Mouse (Mus musculus): Measurements from ENCODE around the gene N4bp2.

Gene N4bp2

DNA sequence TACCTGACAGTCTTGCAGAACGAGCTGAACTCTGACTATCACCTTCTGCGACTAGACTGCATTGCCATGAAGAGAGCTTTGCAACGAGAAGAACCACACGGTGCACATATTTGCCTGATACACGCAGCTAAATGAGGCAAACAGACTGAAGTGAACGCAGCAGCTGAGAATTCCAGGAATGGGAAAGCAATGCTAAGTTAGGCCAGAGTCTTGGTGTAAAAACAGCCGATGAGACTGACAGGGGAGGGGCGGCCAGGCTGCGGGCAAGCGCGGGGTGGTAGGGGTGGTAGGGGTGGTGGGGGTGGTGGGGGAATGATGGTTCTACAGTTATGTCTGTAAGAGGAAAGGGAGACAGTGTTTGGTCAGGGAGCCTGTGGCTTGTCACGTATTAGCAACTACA lies 95.6 kb downstream of the N4bp2 start:
- in situ Hi-C loops (cut with MboI; ENCODE audit: unreplicated experiment in 2 of 2), result loop anchor here in 1 of 2 experiments (5.0 to 10.0 kb wide), 2 partner anchors 344 to 367 kb away; partner anchors contain the start of gene Gm43552

DNA sequence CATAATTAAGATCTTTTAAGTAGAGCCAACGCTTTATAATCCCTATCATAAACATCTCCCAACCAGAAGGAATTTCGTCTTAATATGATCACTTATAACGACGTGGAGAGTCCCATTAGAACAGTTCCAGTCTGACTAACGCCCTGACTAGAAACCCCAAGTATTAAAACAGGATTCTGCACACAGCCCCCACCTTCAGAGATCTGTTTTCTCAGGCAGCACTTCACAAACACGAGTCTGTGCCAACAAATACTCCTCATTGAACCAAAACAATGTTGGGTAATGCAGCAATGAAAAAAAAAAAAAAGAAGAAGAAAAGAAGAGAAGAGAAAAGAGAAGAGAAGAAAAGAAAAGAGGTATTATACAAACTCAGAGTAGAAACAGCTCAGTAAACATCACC lies 96.1 kb downstream of the N4bp2 start:
- in situ Hi-C loops (cut with MboI; ENCODE audit: unreplicated experiment in 2 of 2), result loop anchor here in 1 of 2 experiments (5.0 to 10.0 kb wide), 2 partner anchors 345 to 367 kb away; partner anchors contain the start of gene Gm43552

- in situ Hi-C loops (cut with MboI; ENCODE audit: unreplicated experiment in 2 of 2), result loop anchor here in 1 of 2 experiments (5.0 kb wide), 2 partner anchors 37 to 72 kb away; partner anchors contain the start of gene Chrna9
These were observed 97.1 kb downstream of the N4bp2 start for GRCm38 (mm10) chr5:65860281-65861000.

DNA sequence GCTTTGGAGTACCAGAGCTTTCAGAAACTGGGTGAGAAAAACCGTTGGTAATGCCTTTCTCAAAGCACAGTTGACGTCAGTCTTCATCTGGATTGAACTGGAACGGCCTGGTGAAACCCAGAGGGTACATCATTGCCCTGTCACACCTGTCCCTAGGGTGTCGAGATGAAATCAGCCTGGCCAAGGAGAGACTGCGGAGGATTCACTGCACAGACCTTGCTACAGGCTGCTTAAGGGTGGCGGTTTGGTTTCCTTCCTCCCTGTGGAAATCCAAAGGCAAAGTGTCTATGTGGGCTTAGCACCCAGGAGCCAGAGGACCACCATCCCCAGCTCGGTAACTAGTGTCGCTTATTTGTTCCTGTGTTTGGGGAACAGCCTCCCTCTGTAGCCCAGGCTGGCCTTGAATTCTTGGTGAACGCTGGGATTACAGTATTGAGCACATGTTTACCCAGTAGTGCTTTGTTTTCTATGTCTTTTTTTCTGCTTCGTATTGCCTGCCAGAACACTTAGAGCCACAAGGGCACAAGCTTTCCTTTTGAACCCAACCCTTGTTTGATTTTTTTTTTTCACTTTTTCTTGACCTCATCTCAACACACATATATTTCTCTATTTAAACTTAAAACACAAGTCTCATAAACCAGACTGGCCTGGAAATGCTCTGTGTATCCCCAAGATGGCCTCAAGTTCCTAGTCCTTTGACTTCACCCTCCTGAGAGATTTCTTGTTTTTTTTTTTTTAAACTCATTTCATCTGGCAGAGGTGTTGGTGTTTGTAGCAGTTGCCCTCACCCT lies 98.0 kb downstream of the N4bp2 start, which contains the start of gene Rhoh:
TSS of gene Rhoh (plus strand) at position 60 of the 791 bp plus-strand sequence.
- in situ Hi-C loops (cut with MboI; ENCODE audit: unreplicated experiment in 2 of 2), result loop anchor here in 1 of 2 experiments (5.0 kb wide), 2 partner anchors 36 to 71 kb away; partner anchors contain the start of gene Chrna9

DNA sequence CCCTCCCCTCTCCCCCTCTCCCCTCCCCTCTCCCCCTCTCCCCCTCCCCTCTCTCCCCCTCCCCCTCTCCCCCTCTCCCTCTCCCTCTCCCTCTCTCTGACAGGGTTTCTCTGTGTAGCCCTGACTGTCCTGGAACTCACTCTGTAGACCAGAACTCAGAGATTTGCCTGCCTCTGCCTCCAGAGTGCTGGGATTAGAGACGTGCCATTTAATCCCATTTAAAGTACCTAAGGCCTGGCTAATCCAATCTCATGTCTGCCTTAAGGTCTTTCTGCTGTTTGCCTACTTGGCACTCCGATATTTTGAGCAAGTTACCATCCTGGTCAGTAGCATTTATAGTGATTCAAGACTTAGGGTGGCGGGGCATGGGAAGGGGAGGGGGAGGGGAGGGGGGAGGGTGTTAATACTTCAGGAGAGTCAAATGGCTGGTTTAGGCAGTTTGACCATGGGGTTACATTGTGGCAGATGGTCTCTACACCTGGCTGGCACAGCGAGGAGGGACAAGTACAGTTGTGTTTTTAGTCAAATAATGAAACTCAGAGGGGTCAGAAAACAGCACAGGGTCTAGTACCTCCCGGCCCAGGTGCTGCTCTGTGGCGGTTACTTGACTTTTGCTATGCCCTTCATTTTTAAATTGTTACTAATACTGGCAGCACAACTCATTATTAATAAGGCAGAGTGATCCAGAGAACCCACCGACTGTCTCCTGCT lies 99.1 kb downstream of the N4bp2 start:
- in situ Hi-C loops (cut with MboI; ENCODE audit: unreplicated experiment in 2 of 2), result loop anchor here in 1 of 2 experiments (5.0 kb wide), 2 partner anchors 35 to 70 kb away; partner anchors contain the start of gene Chrna9

- in situ Hi-C loops (cut with MboI; ENCODE audit: unreplicated experiment in 2 of 2), result loop anchor here in 1 of 2 experiments (5.0 kb wide), 2 partner anchors 34 to 69 kb away; partner anchors contain the start of gene Chrna9
These were observed 100.0 kb downstream of the N4bp2 start for GRCm38 (mm10) chr5:65863349-65863749.

DNA sequence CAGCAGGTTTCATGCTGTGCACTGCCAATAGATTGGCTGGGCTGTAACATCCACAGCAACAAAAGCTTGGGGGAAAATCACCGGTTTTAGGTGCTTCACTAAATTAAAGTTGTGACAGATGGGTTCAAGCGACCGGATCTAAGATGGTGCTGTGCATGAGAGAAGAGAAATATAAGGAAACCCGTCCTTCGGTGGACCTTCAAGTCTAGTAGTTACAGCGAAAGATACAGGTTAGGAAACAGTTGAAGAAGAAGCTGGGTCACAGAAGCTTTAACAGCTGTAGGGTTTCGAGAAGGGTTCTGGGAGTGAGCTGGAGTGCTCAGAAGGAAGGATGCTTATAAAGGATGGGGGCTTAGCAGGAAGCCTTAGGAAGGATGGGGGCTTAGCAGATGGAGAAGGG lies 101.2 kb downstream of the N4bp2 start:
- in situ Hi-C loops (cut with MboI; ENCODE audit: unreplicated experiment in 2 of 2), result loop anchor here in 1 of 2 experiments (5.0 kb wide), 2 partner anchors 33 to 68 kb away; partner anchors contain the start of gene Chrna9

- in situ Hi-C loops (cut with MboI; ENCODE audit: unreplicated experiment in 2 of 2), result loop anchor here in 1 of 2 experiments (5.0 kb wide), 2 partner anchors 32 to 67 kb away; partner anchors contain the start of gene Chrna9
These were observed 101.6 kb downstream of the N4bp2 start for GRCm38 (mm10) chr5:65864946-65865345.

DNA sequence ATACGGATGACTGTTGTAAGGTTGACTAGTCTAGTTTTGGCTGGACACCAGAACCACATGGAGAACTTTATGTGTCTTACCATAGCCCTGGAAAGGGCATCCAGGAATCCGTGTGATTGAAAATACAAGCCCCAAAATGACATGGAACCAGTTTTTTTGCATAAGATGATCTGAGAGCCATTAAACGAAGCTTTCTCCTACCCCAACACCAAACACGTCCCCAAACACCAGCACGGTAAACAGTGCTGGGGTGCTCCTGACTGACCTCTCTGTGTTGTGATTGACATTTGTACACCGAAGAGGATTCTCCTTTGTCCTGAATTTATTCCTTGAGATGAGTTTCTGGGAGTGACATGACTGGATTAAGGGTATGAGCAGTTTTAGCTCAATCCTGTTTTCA lies 103.3 kb downstream of the N4bp2 start:
- in situ Hi-C loops (cut with MboI; ENCODE audit: unreplicated experiment in 2 of 2), result no loop called here

DNA sequence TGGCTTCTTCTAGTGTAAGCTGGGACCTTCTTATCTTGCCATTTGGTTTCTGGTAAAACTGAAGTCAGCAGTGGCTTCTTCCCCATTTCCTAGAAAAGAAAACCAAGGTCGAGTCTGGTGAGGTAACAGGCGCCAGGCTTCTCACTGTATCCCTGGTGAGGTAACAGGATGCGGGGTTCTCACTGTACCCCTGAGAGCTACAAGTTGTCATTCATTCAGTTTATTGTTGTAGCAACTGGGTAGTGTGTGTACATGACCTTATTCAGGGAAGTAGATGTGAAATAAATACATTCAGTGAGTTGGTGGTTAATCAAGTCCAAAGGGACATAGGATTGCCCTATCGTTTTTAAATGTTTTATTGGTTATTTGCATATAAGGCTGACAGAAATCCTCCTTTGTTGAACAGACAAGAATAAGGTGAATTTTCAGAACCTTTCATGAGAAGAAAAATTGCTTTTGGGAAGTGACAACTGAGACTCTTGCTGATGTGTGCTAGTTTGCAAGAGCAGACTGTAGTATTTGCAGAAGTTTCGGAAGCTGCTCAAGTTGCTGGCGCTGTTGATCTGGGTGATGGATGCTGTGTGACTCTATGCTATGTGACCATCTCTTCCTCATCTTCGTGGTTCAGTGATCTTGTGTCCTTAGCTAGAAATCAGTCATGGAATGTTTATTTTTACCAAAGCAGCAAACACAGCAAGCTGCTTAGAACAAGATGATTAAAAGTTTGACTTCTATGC lies 104.2 kb downstream of the N4bp2 start:
- in situ Hi-C loops (cut with MboI; ENCODE audit: unreplicated experiment in 2 of 2), result no loop called here

GRCm38 (mm10) chr5:65868419-65868818 lies 105.1 kb downstream of the N4bp2 start:
- in situ Hi-C loops (cut with MboI; ENCODE audit: unreplicated experiment in 2 of 2), result no loop called here

DNA sequence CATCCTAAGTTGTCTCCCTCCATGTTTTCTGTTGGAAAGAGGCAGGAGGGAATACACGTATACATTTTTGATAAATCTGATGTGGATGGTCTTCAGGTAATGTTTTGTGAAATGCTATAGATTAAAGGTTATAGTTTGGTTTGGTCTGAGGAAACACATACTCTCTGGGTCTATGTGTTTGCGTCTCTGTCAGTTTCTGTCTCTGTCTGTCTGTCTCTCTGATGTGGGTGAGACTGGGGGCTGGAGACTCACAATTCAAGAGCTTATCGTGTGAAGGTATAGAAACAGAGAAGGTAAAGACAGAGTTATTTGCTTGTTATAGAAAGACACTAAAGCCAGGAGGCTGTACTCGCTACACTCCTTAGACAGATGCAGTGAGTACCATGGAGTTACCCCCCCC lies 106.3 kb downstream of the N4bp2 start:
- in situ Hi-C loops (cut with MboI; ENCODE audit: unreplicated experiment in 2 of 2), result no loop called here

DNA sequence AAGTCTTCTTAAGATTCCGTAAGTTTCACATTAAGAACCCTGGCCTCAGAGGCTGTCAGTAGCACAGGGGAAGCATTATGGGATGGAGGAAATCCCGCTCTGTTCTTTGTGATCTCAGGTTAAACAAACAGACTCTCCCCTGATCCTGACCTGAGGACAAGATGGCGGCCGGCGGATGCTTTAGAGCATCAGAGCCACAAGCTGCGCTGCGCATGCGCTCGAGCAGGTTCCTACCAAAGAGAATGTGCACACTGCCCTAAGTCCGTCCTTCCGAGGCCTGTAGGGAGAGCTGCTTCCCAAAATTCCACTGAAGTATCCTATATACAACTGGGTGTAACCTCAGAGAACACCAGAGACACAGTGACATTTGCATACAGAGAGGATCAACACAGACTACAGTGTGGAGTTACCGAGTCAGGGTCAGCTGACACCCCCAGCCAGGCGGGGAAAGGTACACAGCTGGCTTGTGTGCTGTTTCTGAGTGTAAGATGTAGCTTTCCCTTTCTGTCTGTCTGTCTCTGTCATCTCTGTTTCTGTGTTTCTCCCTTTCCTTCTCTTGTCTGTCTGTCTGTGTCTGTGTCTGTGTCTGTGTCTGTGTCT lies 108.1 kb downstream of the N4bp2 start:
- in situ Hi-C loops (cut with MboI; ENCODE audit: unreplicated experiment in 2 of 2), result no loop called here

GRCm38 (mm10) chr5:65873212-65873611 lies 109.9 kb downstream of the N4bp2 start:
- in situ Hi-C loops (cut with MboI; ENCODE audit: unreplicated experiment in 2 of 2), result no loop called here

DNA sequence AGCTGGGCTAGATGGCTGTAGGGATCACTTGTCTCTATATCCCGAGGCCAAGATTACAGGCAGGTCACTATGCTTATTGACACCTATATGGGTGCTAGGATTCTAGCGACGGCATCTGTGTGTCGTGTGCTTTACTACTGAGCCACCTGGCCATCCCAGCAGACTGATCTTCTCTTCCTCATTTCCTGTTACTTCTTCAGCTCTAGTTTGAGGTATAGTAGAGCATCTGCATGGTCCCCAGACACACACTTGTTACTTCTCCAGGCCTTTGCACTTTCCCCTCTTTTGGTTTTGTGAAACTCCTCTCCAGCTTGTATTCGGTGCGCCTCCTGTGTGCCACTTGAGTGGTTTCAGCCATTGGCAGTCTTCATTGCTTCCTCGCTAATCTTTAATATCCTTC lies 111.9 kb downstream of the N4bp2 start:
- in situ Hi-C loops (cut with MboI; ENCODE audit: unreplicated experiment in 2 of 2), result no loop called here

DNA sequence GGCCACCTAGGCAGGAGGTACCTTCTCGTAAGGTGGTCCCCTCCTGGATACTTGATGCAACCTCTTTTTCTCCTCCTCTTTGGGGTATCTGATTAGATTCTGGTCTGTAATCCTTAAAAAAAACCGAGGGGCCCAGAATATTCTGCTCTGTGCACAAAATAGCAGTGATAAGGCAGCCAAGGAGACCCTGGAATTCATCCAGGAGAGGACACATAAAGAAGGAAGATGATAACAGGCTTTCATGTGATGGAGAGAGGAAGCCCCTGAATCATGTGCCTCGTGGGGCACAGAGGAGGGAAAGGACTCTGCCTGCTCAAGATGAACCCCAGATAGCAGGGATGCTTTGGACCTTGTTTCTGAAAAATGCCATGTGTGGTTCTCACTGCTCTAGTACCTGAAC lies 115.0 kb downstream of the N4bp2 start:
- in situ Hi-C loops (cut with MboI; ENCODE audit: unreplicated experiment in 2 of 2), result no loop called here

Measured in v-Abl transformed pro-B cells (cell line).